Mouse (Mus musculus): ENCODE measurements around the gene Sdccag8.
"Not testable (repeated sequence)": the region's sequence is repeated elsewhere in the genome, so short reads cannot be mapped to it uniquely, and the experiment has no call there.

Gene Sdccag8

GRCm38 (mm10) chr1:176827945-176828485 is 13.6 kb downstream of the Sdccag8 start:
- DNase-seq (ENCODE audit: low spot score) = no peak

- no peak for DNase-seq (ENCODE audit: low spot score)
These were observed 14.2 kb downstream of the Sdccag8 start for GRCm38 (mm10) chr1:176828666-176829065.

GRCm38 (mm10) chr1:176832071-176832470 is 17.6 kb downstream of the Sdccag8 start:
- DNase-seq (ENCODE audit: low spot score) = no peak

- DNase-seq (ENCODE audit: low spot score) = no peak
These were observed 18.1 kb downstream of the Sdccag8 start for GRCm38 (mm10) chr1:176832607-176833006.

GRCm38 (mm10) chr1:176833257-176833656 is 18.8 kb downstream of the Sdccag8 start:
- DNase-seq (ENCODE audit: low spot score) = no peak

- DNase-seq (ENCODE audit: low spot score) = no peak
These were observed 19.5 kb downstream of the Sdccag8 start for GRCm38 (mm10) chr1:176833948-176834347.

GRCm38 (mm10) chr1:176834880-176835279 is 20.4 kb downstream of the Sdccag8 start:
- DNase-seq (ENCODE audit: low spot score) = no peak

GRCm38 (mm10) chr1:176835501-176836294 is 21.2 kb downstream of the Sdccag8 start:
- no peak for DNase-seq (ENCODE audit: low spot score)

GRCm38 (mm10) chr1:176836562-176836961 is 22.1 kb downstream of the Sdccag8 start:
- not testable (repeated sequence) for DNase-seq (ENCODE audit: low spot score)

- DNase-seq (ENCODE audit: low spot score) = no peak
These were observed 30.9 kb downstream of the Sdccag8 start for GRCm38 (mm10) chr1:176845082-176845977.

- no peak for DNase-seq (ENCODE audit: low spot score)
These were observed 32.8 kb downstream of the Sdccag8 start for GRCm38 (mm10) chr1:176847118-176847859.

GRCm38 (mm10) chr1:176848613-176849290 is 34.3 kb downstream of the Sdccag8 start:
- DNase-seq (ENCODE audit: low spot score) = no peak

GRCm38 (mm10) chr1:176849377-176849776 is 34.9 kb downstream of the Sdccag8 start:
- no peak for DNase-seq (ENCODE audit: low spot score)

- no peak for DNase-seq (ENCODE audit: low spot score)
These were observed 36.9 kb downstream of the Sdccag8 start for GRCm38 (mm10) chr1:176851401-176851800.

- DNase-seq (ENCODE audit: low spot score) = no peak
These were observed 38.5 kb downstream of the Sdccag8 start for GRCm38 (mm10) chr1:176852813-176853590.

- DNase-seq (ENCODE audit: low spot score) = peak; percentile 77
These were observed 47.7 kb downstream of the Sdccag8 start for GRCm38 (mm10) chr1:176861981-176862644.

- DNase-seq (ENCODE audit: low spot score) = no peak
These were observed 56.0 kb downstream of the Sdccag8 start for GRCm38 (mm10) chr1:176870501-176870900.

- no peak for DNase-seq (ENCODE audit: low spot score)
These were observed 57.5 kb downstream of the Sdccag8 start for GRCm38 (mm10) chr1:176871975-176872374.

GRCm38 (mm10) chr1:176873463-176873862 is 59.0 kb downstream of the Sdccag8 start:
- DNase-seq (ENCODE audit: low spot score) = no peak

- no peak for DNase-seq (ENCODE audit: low spot score)
These were observed 59.7 kb downstream of the Sdccag8 start for GRCm38 (mm10) chr1:176874155-176874554.
